Mouse (Mus musculus) heart, adult 8-10 months (tissue): Measurements from ENCODE around the gene Vmn1r43. TPM values are rescaled to one million over a fixed set of nuclear protein-coding genes. Genes with fewer than 3 reads are reported as not detected.
A peak's percentile ranks its signal among the peaks of the same experiment; 100 is the strongest.
"Not testable (repeated sequence)": the region's sequence is repeated elsewhere in the genome, so short reads cannot be mapped to it uniquely, and the experiment has no call there.

ENCODE experiments used
- DNase-seq: peaks from one replicate; pipeline ENCODE4 v3.0.0; 2022; ENCODE audit warnings: low spot score
- total RNA-seq, 4 experiments: library from RNA; stranded (reverse); gene quantifications; 2 replicates each; pipeline ENCODE4 v1.2.4; 2022

Vmn1r43 gene
- under 1 TPM in 1 of 4 experiments, not detected in 3; 0.03 TPM for total RNA-seq

- DNase-seq = not testable (repeated sequence)
These were observed at the start of gene Vmn1r43, which contains the start of gene Vmn1r42 for GRCm38 (mm10) chr6:89876313-89876712. Gene Vmn1r43, minus strand, starts transcription at chr6:89876413. Gene Vmn1r42, minus strand, starts transcription at chr6:89876413.

GRCm38 (mm10) chr6:89883812-89884211 lies 7.6 kb upstream of the Vmn1r43 start:
- DNase-seq = no peak

GRCm38 (mm10) chr6:89883360-89883759 lies 7.1 kb upstream of the Vmn1r43 start, which contains the start of gene Vmn1r44:
Gene Vmn1r44, plus strand, starts transcription at chr6:89883660.
- DNase-seq = no peak

- no peak for DNase-seq
These were observed 4.7 kb upstream of the Vmn1r43 start for GRCm38 (mm10) chr6:89880867-89881266.

- DNase-seq = no peak
These were observed 750 bp upstream of the Vmn1r43 start for GRCm38 (mm10) chr6:89876963-89877362.

GRCm38 (mm10) chr6:89867976-89868375 lies 8.2 kb downstream of the Vmn1r43 start:
- no peak for DNase-seq

GRCm38 (mm10) chr6:89867276-89867675 lies 8.9 kb downstream of the Vmn1r43 start:
- DNase-seq = no peak

- DNase-seq = peak; percentile 19
These were observed 12.4 kb downstream of the Vmn1r43 start for GRCm38 (mm10) chr6:89863792-89864191.

GRCm38 (mm10) chr6:89859839-89860238 lies 16.4 kb downstream of the Vmn1r43 start:
- no peak for DNase-seq

GRCm38 (mm10) chr6:89857552-89857951 lies 18.7 kb downstream of the Vmn1r43 start:
- no peak for DNase-seq

Other genes starting within 250 kb of the Vmn1r43 start
- gene Txnrd3, start 232.4 kb downstream of the Vmn1r43 start, total RNA-seq = 10 to 100 TPM; 14.6 to 17.0 (median 15.0) TPM
- gene Vmn1r40, start 168.9 kb downstream of the Vmn1r43 start, total RNA-seq = not detected
- gene Vmn1r41, start 135.6 kb downstream of the Vmn1r43 start, total RNA-seq = not detected
- gene Vmn1r42, start within 50 bp of the Vmn1r43 start, total RNA-seq = under 1 TPM; 0.09 to 0.41 (median 0.22) TPM
- gene Vmn1r44, start 7.2 kb upstream of the Vmn1r43 start, total RNA-seq = not detected
- gene Vmn1r45, start 64.2 kb upstream of the Vmn1r43 start, total RNA-seq = not detected
- gene Vmn1r46, start 92.9 kb upstream of the Vmn1r43 start, total RNA-seq = not detected
- not detected for gene Vmn1r47, start 139.7 kb upstream of the Vmn1r43 start, total RNA-seq
- not detected for gene Vmn1r48, start 160.4 kb upstream of the Vmn1r43 start, total RNA-seq
- gene Vmn1r49, start 202.1 kb upstream of the Vmn1r43 start, total RNA-seq = not detected
- gene Vmn1r50, start 225.0 kb upstream of the Vmn1r43 start, total RNA-seq = not detected
- gene Vmn1r51, start 246.2 kb upstream of the Vmn1r43 start, total RNA-seq = not detected